Mouse (Mus musculus) right cerebral cortex, postnatal 4 days (tissue): ENCODE results near the gene Olfr356.

ENCODE experiments used
- DNase-seq: peaks from one replicate; pipeline ENCODE4 v3.0.0-alpha.2; 2022

Olfr356 gene

DNA sequence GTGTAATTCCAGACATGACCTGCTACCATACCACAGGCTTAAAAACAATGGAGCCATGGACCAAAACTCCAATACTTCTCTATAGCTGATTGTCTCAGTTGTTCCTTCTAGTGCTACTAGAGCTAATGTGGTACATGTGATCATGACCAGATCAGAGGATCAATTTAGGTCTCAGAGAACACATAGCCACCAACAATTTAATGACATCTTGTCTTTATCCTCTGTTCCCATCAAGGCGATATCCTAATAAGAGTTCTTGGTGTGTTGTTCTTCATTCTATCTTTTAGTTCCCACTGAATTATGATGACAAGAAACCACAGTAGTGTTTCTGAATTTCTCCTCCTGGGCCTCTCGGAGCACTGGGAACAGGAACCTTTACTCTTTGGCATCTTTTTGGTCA lies at the start of gene Olfr356:
Gene Olfr356 (plus strand): TSS at position 301 of the 400 bp plus-strand sequence.
- DNase-seq: no peak

DNA sequence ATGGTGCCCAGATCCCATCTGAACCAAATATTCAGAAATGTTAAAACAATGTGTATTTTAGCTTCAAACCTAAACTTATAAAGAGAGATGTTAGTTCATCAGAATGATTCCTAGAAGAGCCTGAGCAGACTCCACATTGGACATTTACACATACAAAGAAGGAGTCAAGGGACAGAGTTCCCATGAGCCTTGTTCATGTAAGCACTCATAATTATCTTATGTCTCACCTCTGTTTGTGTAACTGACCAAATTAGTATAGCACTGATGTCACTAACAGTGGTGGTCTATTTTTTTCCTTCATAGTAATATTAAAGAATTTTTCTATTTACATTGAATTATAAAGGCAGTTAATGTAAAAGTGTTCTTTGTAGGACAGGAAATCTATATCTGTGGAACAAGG lies 44.1 kb upstream of the Olfr356 start, which contains the start of gene Olfr353:
Gene Olfr353 (minus strand): TSS at position 101 of the 400 bp plus-strand sequence.
- DNase-seq: no peak

DNA sequence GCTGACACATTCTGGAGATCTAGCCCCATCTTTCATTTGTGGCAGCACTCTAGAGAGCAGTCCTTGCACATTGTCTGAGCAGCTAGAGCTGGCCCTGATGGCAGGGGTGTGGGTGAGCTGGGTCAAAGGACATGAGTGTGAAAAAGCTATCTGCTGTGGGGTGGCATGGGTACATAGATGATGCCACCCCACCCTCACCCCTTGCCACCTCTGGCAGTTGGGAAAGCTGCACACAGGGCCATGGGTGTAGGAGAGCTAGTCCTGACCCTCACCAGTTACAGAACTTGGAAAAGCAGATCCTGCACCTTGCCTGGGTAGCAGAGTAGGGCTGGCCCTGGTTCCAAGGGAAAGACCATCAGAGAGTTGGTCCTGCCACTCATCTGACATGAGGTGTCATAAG lies 39.8 kb upstream of the Olfr356 start:
- no peak for DNase-seq

DNA sequence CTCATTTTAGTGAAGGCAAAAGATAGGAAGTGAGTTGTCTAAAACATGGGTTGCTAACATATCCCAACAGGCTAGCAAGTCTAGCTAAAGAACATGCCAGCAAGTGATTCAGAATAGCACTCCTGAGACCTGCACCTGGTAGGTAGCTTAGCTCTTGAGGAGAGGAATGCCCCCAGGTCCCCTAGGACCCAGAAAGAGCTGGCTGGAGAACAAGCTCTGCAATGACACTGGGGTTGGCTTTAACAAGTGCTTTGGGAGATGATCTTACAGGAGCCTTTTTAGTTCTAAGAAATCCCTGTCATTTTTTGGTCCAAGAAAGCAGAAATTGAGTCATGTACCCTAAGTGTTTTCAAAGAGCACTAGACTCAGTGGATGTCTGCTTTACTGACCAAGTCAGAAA lies 31.5 kb upstream of the Olfr356 start, which contains the start of gene Olfr354:
Gene Olfr354 (plus strand): TSS at position 301 of the 400 bp plus-strand sequence.
- DNase-seq: no peak

DNA sequence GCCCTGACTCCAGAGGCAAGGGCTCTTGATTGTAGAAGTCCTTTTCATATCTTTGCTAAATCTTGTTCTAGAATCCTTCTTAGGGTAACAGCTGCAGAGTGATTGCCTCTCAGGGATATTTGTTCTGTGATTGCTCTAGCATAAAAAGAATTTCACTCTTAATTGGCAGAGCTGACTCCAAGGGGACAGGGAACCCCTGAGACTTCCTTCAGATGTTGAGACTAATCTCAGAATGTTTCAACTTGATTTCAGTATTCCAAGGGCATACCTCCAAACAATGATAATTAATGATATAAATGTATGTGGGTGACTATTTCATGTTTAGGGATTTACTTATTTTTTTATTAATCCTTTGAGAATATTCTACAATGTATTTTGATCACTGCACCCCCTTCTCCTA lies 8.1 kb upstream of the Olfr356 start, which contains the start of gene Olfr355:
Gene Olfr355 (minus strand): TSS at position 101 of the 400 bp plus-strand sequence.
- DNase-seq: no peak
